Mouse (Mus musculus) megakaryocyte, adult 5-6 weeks (primary cell): ENCODE data around the gene Rbm24. TPM values are rescaled to one million over a fixed set of nuclear protein-coding genes. Genes with fewer than 3 reads are reported as not detected.

Experiments used
- ATAC-seq: 2 replicates; pipeline ENCODE4 v1.8.0; 2016; ENCODE audit warnings: mild to moderate bottlenecking, inconsistent platforms; ENCODE audit not compliant: poor library complexity, severe bottlenecking
- total RNA-seq, 2 experiments: library from RNA; stranded (forward) in 1 of 2; stranded (reverse) in 1 of 2; fragments of 153-499, 151-499 nt in 1 of 2; fragments of 221-1000, 200-1000 nt in 1 of 2; gene quantifications; 2 replicates each; pipeline versions ENCODE4 v1.2.3 to v1.2.4; 2015 to 2017

The Rbm24 gene
- total RNA-seq (2015) (not detected in 2 replicates), total RNA-seq (2017) (not detected in 2 replicates)

GRCm38 (mm10) chr13:46418141-46418601, at the start of gene Rbm24:
Rbm24 (plus strand) TSS chr13:46418434.
- ATAC-seq, result no peak

DNA sequence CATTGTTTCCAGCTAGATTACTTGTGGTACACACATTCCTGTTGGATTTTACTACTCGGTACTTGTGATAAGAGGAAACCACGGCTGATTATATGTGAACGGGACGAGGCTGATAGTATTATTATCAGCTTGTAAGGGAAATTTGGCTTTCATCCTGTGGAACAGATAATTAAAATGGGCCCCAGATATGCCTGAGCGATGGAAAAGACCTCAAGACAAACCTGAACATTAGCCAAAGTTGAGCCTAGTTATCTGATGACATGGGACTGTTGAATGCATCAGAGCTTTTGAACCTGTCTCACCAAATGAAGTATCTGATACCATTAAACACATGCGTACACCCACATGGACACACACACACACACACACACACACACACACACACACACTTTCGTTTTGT, 45.4 kb upstream of the Rbm24 start:
- ATAC-seq, result no peak

GRCm38 (mm10) chr13:46375371-46375770, 42.9 kb upstream of the Rbm24 start:
- no peak for ATAC-seq

- no peak for ATAC-seq
Observed at GRCm38 (mm10) chr13:46387396-46387795, 30.8 kb upstream of the Rbm24 start.

GRCm38 (mm10) chr13:46391654-46392053, 26.6 kb upstream of the Rbm24 start:
- ATAC-seq, result no peak

DNA sequence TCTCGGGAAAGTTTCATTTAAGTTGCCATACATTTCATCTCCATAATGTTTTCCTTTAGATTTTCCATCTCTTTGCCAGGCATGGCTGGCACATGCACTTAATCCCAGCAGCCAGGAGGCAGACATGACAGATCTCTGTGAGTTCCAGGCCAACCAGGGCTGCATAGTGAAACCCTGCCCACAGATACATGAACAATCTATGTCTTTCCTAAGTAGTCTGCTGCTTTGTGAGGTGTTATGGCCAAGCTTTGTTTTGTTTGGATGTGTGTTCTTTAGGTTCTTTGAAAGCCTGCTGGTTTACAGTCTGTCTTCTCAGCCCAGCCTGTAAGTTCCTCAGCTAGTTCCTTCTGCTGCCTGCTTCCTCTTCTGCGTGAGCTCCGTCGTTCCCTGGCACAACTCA, 25.3 kb upstream of the Rbm24 start:
- ATAC-seq, result no peak

GRCm38 (mm10) chr13:46393936-46394335, 24.3 kb upstream of the Rbm24 start:
- ATAC-seq, result no peak

GRCm38 (mm10) chr13:46397235-46397634, 21.0 kb upstream of the Rbm24 start:
- ATAC-seq, result peak; percentile 57

- ATAC-seq, result no peak
Observed at GRCm38 (mm10) chr13:46407151-46407550, 11.1 kb upstream of the Rbm24 start.

GRCm38 (mm10) chr13:46412247-46412646, 6.0 kb upstream of the Rbm24 start:
- no peak for ATAC-seq

DNA sequence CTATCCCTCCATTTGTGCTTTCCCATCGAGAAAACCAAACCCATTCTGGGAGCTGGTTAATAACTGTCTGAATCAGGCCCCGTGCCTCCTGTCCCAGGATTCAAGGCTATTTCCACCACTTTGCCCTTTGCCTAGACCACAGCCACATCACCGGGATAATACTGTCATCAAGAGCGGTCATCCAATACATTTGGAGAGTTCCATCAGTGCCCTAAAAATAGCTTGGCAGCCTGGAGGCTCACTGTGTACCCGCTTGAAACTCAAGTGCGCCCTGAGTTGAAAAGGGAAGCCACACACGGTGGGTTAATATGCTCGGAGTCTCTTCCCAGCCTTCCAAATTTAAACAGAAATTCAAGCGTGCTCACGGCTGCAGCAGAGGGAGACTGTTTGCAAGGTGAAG, 4.6 kb upstream of the Rbm24 start:
- ATAC-seq, result no peak

- no peak for ATAC-seq
Observed at GRCm38 (mm10) chr13:46414050-46414449, 4.2 kb upstream of the Rbm24 start.

GRCm38 (mm10) chr13:46416021-46416420, 2.2 kb upstream of the Rbm24 start:
- ATAC-seq, result no peak

- ATAC-seq, result no peak
Observed at GRCm38 (mm10) chr13:46417594-46417993, 640 bp upstream of the Rbm24 start.

DNA sequence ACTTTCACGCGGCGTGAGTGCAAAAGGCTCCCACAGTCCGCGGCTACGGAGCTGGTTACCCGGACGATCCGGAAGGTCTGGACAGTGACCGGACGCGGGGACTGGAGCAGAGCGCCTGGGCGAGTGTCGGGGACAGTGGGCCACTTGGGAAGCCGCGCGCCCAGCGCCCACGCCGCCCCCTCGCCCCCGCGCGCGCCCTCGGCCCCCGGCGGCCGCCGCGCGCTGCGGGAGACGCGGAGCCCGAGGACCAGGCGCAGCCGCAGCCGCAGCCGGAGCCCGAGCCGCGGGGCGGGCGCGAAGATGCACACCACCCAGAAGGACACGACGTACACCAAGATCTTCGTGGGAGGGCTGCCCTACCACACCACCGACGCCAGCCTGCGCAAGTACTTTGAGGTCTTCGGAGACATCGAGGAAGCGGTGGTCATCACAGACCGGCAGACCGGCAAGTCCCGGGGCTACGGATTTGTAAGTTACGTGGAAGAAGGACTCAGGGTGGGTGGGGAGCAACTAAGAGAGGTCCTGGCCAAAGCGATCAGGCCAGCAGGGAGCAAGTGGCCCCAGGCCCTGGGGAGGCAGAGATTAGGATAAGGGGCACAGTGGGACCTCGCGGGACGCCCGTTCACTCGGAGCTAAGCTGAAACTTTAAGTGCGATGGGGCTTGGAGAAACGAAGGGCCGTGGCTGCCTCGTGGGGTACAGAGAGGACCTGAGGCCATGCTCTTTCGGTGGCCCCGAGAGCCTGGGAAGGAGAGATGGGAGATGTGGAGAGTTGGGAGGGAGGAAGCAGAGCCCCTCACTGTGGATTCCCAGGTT, 704 bp downstream of the Rbm24 start:
- ATAC-seq, result no peak

DNA sequence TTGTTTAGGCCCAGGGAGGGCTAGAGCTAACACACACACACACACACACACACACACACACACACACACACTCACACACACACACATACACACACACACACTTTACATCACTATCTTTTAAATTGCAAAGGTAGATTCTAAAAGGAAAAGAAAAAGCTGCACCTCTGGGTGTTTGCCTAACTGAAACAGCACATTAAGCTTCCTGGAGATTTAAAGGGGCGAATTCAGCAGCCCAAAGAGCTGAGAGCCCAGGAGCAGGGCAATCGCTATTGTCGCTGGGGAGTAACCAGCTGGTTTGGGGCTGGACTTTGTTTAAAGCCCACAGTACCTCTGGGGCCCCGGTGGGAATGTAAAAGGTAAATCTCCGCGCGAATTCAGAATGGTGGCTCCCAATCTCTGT, 1.4 kb downstream of the Rbm24 start:
- ATAC-seq, result no peak

GRCm38 (mm10) chr13:46420095-46420494, 1.9 kb downstream of the Rbm24 start:
- ATAC-seq, result no peak

DNA sequence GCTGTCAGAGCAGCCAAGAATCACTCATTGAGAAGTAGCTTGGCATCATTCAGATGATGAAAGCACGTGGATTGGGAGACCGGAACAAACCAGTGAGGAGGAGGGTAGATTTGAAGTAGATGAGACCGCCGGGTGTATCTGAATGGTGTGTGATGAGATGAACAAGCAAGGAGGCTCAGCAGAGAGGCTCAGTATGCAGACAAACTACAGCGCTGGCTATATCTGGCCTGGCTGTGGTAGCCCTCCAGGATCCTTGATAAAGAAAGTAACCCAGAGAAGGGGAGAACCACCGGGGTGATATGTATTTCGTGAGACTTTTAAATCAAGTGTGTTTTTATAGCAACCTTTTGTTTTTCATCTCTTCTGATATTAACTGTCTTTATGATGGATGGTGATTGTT, 5.6 kb downstream of the Rbm24 start:
- ATAC-seq, result no peak

DNA sequence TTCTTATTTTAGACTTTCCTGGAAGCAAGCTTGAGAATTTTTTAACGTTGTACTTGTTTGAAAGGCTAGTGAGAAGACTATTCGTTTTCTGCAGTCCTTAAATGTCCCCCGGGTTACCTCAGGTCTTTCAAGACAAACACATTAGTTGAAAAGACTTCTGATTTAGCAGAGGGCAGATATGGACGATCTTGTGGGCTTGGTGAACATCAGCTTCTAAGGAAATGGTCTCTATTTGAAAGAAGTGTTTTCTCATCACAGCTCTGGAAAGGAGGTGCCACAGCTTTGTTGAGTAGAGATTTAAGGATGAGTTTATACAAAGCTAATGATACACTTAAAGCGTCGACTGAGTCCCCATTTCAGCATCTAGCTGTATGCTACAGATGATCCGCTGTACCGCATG, 6.1 kb downstream of the Rbm24 start:
- no peak for ATAC-seq

DNA sequence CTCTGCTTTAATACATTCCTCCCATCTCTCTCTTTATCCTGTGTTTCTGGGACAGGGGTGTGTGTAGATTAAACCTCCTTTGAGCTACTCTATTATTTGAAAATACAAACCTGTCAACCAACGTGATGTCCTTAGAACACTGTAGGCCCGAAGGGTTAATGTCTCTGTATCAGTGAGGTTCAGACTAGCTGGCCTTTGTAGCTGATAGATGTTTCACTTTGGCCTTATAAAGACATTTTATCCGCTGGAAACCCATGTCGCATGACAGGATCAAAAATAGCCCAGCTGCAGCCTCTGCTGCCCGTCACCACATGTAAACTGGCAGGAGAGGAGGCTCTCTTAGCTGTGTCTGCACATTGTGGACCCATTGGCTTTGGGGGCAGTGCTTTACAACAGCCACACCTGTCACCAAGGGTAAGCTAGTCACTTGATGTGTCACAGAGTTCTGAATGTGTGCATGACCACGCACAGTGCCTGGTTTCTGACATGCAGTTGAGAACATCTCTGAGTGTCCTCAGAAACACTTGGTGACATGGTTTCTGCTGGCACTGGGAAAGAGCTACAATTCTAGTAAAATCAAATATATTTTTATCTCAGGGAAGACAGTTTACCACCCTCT, 8.5 kb downstream of the Rbm24 start:
- no peak for ATAC-seq

DNA sequence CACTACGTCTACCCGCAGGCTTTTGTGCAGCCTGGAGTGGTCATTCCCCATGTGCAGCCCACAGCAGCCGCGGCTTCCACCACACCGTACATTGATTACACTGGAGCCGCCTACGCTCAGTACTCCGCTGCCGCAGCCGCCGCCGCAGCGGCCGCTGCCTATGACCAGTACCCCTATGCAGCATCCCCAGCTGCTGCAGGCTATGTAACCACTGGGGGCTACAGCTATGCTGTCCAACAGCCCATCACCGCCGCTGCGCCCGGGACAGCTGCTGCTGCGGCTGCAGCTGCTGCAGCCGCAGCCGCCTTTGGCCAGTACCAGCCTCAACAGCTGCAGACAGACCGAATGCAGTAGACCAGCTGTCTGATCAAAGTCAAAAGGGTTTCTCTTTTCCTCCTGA, 10.7 kb downstream of the Rbm24 start:
- ATAC-seq, result no peak

DNA sequence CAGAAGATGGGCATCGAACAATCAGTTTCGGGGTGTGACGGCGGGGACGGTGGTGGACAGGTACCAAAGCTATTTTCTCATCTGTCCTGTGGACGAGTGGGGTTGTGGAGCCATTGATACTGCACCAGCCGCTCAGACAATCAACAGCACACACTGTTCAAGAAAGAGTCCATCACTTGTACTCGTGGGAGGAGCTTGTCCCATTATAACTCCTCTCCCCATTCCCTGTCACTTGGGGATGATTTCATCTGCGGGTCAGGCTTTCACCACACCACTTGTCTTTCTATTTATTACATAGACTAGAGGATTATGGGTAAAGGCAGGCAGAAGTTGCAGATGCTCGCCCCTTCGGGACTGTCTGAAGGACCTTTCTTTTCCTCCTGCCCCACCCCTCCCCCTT, 11.6 kb downstream of the Rbm24 start:
- ATAC-seq, result no peak
